Mouse (Mus musculus): ENCODE data around the gene Erbb4.

Erbb4 gene

GRCm38 (mm10) chr1:68517820-68518219 is 590.0 kb downstream of the Erbb4 start:
- in situ Hi-C loops (cut with MboI), result no loop called here

GRCm38 (mm10) chr1:68503873-68504272 is 604.0 kb downstream of the Erbb4 start:
- in situ Hi-C loops (cut with MboI), result no loop called here

GRCm38 (mm10) chr1:68501561-68501960 is 606.3 kb downstream of the Erbb4 start:
- in situ Hi-C loops (cut with MboI), result no loop called here

- in situ Hi-C loops (cut with MboI), result no loop called here
Measured at GRCm38 (mm10) chr1:68466390-68466960, 641.4 kb downstream of the Erbb4 start.

- in situ Hi-C loops (cut with MboI), result no loop called here
Measured at GRCm38 (mm10) chr1:68451274-68451673, 656.6 kb downstream of the Erbb4 start.

GRCm38 (mm10) chr1:68424336-68424983 is 683.4 kb downstream of the Erbb4 start:
- in situ Hi-C loops (cut with MboI), result no loop called here

GRCm38 (mm10) chr1:68401204-68401603 is 706.7 kb downstream of the Erbb4 start:
- in situ Hi-C loops (cut with MboI), result no loop called here

- in situ Hi-C loops (cut with MboI), result no loop called here
Measured at GRCm38 (mm10) chr1:68371531-68371930, 736.3 kb downstream of the Erbb4 start.

- in situ Hi-C loops (cut with MboI), result no loop called here
Measured at GRCm38 (mm10) chr1:68333714-68334113, 774.1 kb downstream of the Erbb4 start.

GRCm38 (mm10) chr1:68305813-68306212 is 802.0 kb downstream of the Erbb4 start:
- in situ Hi-C loops (cut with MboI), result no loop called here

- in situ Hi-C loops (cut with MboI), result no loop called here
Measured at GRCm38 (mm10) chr1:68284443-68284842, 823.4 kb downstream of the Erbb4 start.

- in situ Hi-C loops (cut with MboI), result no loop called here
Measured at GRCm38 (mm10) chr1:68275819-68276218, 832.0 kb downstream of the Erbb4 start.

GRCm38 (mm10) chr1:68178580-68178979 is 929.3 kb downstream of the Erbb4 start:
- in situ Hi-C loops (cut with MboI), result no loop called here

- in situ Hi-C loops (cut with MboI), result no loop called here
Measured at GRCm38 (mm10) chr1:68155253-68155652, 952.6 kb downstream of the Erbb4 start.

GRCm38 (mm10) chr1:68150572-68150971 is 957.3 kb downstream of the Erbb4 start:
- in situ Hi-C loops (cut with MboI), result no loop called here

GRCm38 (mm10) chr1:68142562-68143350 is 965.1 kb downstream of the Erbb4 start:
- in situ Hi-C loops (cut with MboI), result no loop called here

- in situ Hi-C loops (cut with MboI), result no loop called here
Measured at GRCm38 (mm10) chr1:68134943-68135342, 972.9 kb downstream of the Erbb4 start.

GRCm38 (mm10) chr1:68134450-68134849 is 973.4 kb downstream of the Erbb4 start:
- in situ Hi-C loops (cut with MboI), result no loop called here

GRCm38 (mm10) chr1:68123541-68123940 is 984.3 kb downstream of the Erbb4 start:
- in situ Hi-C loops (cut with MboI), result no loop called here

GRCm38 (mm10) chr1:68120364-68120763 is 987.5 kb downstream of the Erbb4 start:
- in situ Hi-C loops (cut with MboI), result no loop called here

- in situ Hi-C loops (cut with MboI), result no loop called here
Measured at GRCm38 (mm10) chr1:68115721-68116120, 992.1 kb downstream of the Erbb4 start.

GRCm38 (mm10) chr1:68106543-68106860 is 1001.4 kb downstream of the Erbb4 start:
- in situ Hi-C loops (cut with MboI), result no loop called here

GRCm38 (mm10) chr1:68105834-68106542 is 1001.9 kb downstream of the Erbb4 start:
- in situ Hi-C loops (cut with MboI), result no loop called here

Data from mature B cell (primary cell).